Mouse (Mus musculus): ENCODE data around the gene Syt6. TPM values are rescaled to one million over a fixed set of nuclear protein-coding genes. Genes with fewer than 3 reads are reported as not detected.

The Syt6 gene
- polyA plus RNA-seq, 1 experiment from 2014 or later: 10.8 TPM

DNA sequence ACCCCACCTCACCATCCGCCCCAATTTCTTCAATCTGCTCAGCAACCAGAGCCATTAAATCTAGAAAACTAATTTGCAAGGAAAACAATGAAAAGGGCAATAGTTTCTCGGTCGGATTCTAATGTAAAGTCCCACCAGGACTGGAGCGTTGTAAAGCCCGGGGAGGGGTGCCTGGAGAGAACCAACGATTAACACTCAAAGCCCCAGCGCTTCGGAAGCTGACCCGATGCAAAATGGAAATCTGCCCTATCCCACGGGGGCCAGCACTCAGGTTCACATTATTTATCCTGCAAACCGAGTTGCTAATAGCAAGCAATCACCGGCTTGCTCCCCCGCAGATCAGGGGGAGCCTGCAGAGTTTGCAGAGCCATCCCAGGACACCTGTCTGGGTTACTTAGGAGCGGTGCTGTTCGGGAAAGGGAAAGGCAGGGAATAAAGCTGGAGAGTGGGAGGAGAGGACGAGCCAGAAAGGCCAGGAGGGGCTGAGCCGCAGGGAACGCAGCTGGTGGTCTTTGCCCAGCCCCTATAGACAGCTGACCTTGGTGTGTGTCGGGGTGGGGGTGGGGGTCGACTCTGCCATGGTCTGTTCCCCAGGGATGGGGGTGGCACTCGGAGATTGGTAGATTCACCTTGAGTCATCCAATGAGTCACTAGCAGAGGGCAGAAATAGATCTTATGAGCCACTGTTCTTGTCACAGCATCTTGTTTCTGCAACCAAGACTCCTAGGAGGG lies 108.4 kb downstream of the Syt6 start:
- Histone ChIP-seq H3K27me3 (replicated peaks; ENCODE audit: control insufficient read depth, insufficient read depth, low read length) (no peaks in the 10 kb centered on the region), H3K9ac (ENCODE audit: low read depth, low read length) (peak overlapping the region; percentile 43; the same call in 1 of the 2 replicates), H3K4me3 (ENCODE audit: low read length) (0 out of 2 replicates have a peak overlapping the region, but pooled peaks have one; percentile 8), H3K36me3 (ENCODE audit: control insufficient read depth, insufficient read depth, low read length) (no peaks in the 10 kb centered on the region), H3K4me2 (ENCODE audit: low read length) (peak overlapping the region; percentile 49), H3K9me3 (ENCODE audit: control insufficient read depth, low read length) (no peaks in the 10 kb centered on the region), H3K4me1 (ENCODE audit: control insufficient read depth, insufficient read depth, low read depth, low read length) (peaks cover 8% of the 10 kb centered on the region), H3K27ac (ENCODE audit: low read depth, low read length) (no peak overlapping the region)
- peak; percentile 67 for ATAC-seq
- WGBS: 3% methylated on average over 21 of the region's 21 CpGs

- Histone ChIP-seq H3K9ac (ENCODE audit: low read depth, low read length) (no peak overlapping the region), H3K36me3 (ENCODE audit: control insufficient read depth, insufficient read depth, low read length) (no peaks in the 10 kb centered on the region), H3K4me1 (ENCODE audit: control insufficient read depth, insufficient read depth, low read depth, low read length) (peaks cover 8% of the 10 kb centered on the region), H3K4me3 (ENCODE audit: low read length) (no peak overlapping the region), H3K27ac (ENCODE audit: low read depth, low read length) (no peak overlapping the region), H3K9me3 (ENCODE audit: control insufficient read depth, low read length) (no peaks in the 10 kb centered on the region), H3K27me3 (replicated peaks; ENCODE audit: control insufficient read depth, insufficient read depth, low read length) (no peaks in the 10 kb centered on the region), H3K4me2 (ENCODE audit: low read length) (no peak overlapping the region)
- WGBS: 48% methylated on average over 5 of the region's 5 CpGs
- ATAC-seq: no peak
Measured at GRCm38 (mm10) chr3:103683966-103684319, 108.9 kb downstream of the Syt6 start.

- Histone ChIP-seq H3K4me3 (ENCODE audit: low read length) (no peak overlapping the region), H3K36me3 (ENCODE audit: control insufficient read depth, insufficient read depth, low read length) (no peaks in the 10 kb centered on the region), H3K9me3 (ENCODE audit: control insufficient read depth, low read length) (no peaks in the 10 kb centered on the region), H3K27me3 (replicated peaks; ENCODE audit: control insufficient read depth, insufficient read depth, low read length) (no peaks in the 10 kb centered on the region), H3K9ac (ENCODE audit: low read depth, low read length) (no peak overlapping the region), H3K4me2 (ENCODE audit: low read length) (no peak overlapping the region), H3K4me1 (ENCODE audit: control insufficient read depth, insufficient read depth, low read depth, low read length) (no peaks in the 10 kb centered on the region), H3K27ac (ENCODE audit: low read depth, low read length) (no peak overlapping the region)
- no peak for ATAC-seq
- WGBS: 82% methylated on average over 1 of the region's 1 CpGs
Measured at GRCm38 (mm10) chr3:103689043-103689442, 114.0 kb downstream of the Syt6 start.

DNA sequence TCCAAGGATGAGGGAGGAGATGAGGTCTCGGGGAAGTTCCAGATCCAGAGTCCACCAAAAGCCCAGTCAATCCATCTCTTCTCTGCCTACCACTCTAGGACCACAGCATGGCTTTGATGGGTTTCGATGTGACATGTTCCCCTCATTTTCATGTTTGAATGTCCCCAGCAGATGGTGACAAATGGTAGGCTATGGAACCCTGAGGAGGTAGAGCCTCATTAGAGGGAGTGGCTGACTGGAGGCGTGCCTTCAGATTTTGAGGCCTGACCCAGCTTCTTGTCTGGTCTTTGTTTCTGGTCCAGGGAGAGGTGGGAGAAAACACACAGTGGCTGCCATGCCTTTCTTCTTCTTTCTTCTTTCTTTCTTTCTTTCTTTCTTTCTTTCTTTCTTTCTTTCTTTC lies 115.5 kb downstream of the Syt6 start:
- Histone ChIP-seq H3K27ac (ENCODE audit: low read depth, low read length) (no peak overlapping the region), H3K4me1 (ENCODE audit: control insufficient read depth, insufficient read depth, low read depth, low read length) (no peaks in the 10 kb centered on the region), H3K9me3 (ENCODE audit: control insufficient read depth, low read length) (no peaks in the 10 kb centered on the region), H3K4me2 (ENCODE audit: low read length) (no peak overlapping the region), H3K9ac (ENCODE audit: low read depth, low read length) (no peak overlapping the region), H3K27me3 (replicated peaks; ENCODE audit: control insufficient read depth, insufficient read depth, low read length) (no peaks in the 10 kb centered on the region), H3K4me3 (ENCODE audit: low read length) (no peak overlapping the region), H3K36me3 (ENCODE audit: control insufficient read depth, insufficient read depth, low read length) (no peaks in the 10 kb centered on the region)
- ATAC-seq: no peak
- 74% methylated on average over 3 of the region's 3 CpGs for WGBS

Small RNA genes within 50 kb of the gene (microRNA-seq; reads per million reads assigned to microRNA genes)
- gene Gm25325: not detected

Other genes starting within 250 kb of the Syt6 start
- gene Atg4a-ps, start 70.8 kb downstream of the Syt6 start, polyA plus RNA-seq (2015; fragmentation: Nextera tagmentation; extraction: Ambion mirVana): 0.11 and 0.14 TPM in 2 replicates
- 10.0 and 10.5 TPM in 2 replicates for gene Olfml3, start 162.8 kb downstream of the Syt6 start, polyA plus RNA-seq (2015; fragmentation: Nextera tagmentation; extraction: Ambion mirVana)
- not detected in 2 replicates for gene Gm10964, start 164.1 kb downstream of the Syt6 start, polyA plus RNA-seq (2015; fragmentation: Nextera tagmentation; extraction: Ambion mirVana)
- 8.9 and 10.1 TPM in 2 replicates for gene Hipk1, start 216.3 kb downstream of the Syt6 start, polyA plus RNA-seq (2015; fragmentation: Nextera tagmentation; extraction: Ambion mirVana)
- gene Dclre1b, start 234.2 kb downstream of the Syt6 start, polyA plus RNA-seq (2015; fragmentation: Nextera tagmentation; extraction: Ambion mirVana): 16.9 and 17.0 TPM in 2 replicates
- 22.1 and 26.0 TPM in 2 replicates for gene Ap4b1, start 234.3 kb downstream of the Syt6 start, polyA plus RNA-seq (2015; fragmentation: Nextera tagmentation; extraction: Ambion mirVana)
- gene Gm43064, start 234.3 kb downstream of the Syt6 start, polyA plus RNA-seq (2015; fragmentation: Nextera tagmentation; extraction: Ambion mirVana): 0.24 TPM in 1 of 2 replicates, not detected in the other